Mouse (Mus musculus): ENCODE results near the gene Elk1.

Elk1 gene

GRCm38 (mm10) chrX:20950191-20950880, at the start of gene Elk1:
Gene Elk1 (minus strand): TSS chrX:20950608.
- peak; percentile 59 for DNase-seq (ENCODE audit: low spot score)

DNA sequence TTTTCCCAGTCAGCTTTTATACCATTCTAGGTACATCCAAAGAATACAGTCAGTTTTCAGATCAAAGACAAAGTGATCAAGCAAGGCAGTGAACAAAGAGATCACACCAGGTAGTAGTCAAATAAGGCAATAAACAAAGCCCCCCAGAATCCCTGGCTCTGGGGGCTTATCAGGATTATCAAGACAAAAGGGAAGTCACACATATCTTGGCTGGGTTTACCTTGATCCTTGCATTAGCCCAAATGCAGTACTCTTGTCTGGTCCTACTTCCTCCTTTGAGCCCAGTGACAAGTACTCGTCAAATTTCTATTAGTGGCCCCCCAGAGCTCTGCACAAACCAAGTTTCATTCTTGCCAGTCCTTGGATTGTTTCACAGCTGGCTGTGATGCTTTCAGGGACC, 30.5 kb upstream of the Elk1 start:
- DNase-seq (ENCODE audit: low spot score), result no peak

DNA sequence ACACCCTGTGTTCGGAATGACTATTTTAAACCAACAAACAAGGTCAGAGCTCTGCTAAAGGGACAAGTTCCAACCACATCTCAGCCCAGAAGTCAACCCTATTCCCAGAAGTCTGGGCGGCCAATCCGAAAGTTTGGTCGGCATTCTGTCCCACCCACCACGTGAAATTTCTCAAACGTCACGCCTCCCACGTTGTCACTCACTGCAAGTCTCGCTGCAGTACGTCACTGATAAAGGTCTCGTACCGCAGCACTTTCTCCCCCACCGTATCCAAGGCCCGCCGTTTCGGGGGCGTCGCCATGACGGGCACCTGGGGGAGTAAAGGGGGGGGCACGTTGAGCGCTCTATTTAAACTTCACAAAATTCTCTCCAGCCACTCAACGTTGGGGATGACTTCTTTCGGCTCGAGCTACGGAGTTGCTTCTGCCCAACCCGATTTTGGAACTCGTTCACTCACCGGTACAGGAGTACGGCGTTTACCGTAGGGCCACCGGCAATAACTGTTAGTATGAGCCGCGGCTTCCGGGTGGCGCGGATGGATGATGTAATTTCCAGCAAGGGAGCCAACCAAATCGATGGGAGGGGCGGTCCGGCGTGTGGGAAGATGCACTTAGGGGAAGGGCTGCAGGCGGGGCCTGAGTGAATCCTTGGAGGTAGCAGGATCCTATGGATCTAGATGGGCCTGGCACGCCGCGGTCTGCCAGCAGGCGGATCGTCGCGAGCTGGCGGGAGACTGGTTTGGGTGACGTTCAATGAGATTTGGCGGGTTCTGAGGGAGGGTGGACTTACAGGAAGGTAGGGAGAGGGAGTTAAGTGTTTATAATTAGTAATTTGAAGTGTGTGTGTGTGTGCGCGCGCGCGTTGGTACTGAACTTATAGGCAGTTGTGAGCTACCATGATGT, 11.3 kb upstream of the Elk1 start, which contains the start of gene Uxt:
Gene Uxt (minus strand): TSS at position 541 of the 902 bp plus-strand sequence.
- DNase-seq (ENCODE audit: low spot score), result peak; percentile 77

GRCm38 (mm10) chrX:20946055-20946454, 4.4 kb downstream of the Elk1 start:
- DNase-seq (ENCODE audit: low spot score), result peak; percentile 15

GRCm38 (mm10) chrX:20931963-20932362, 18.4 kb downstream of the Elk1 start:
- no peak for DNase-seq (ENCODE audit: low spot score)

- DNase-seq (ENCODE audit: low spot score), result no peak
Observed at GRCm38 (mm10) chrX:20931364-20931763, 19.0 kb downstream of the Elk1 start, which contains the start of gene Cfp. Gene Cfp (minus strand): TSS chrX:20931555.

DNA sequence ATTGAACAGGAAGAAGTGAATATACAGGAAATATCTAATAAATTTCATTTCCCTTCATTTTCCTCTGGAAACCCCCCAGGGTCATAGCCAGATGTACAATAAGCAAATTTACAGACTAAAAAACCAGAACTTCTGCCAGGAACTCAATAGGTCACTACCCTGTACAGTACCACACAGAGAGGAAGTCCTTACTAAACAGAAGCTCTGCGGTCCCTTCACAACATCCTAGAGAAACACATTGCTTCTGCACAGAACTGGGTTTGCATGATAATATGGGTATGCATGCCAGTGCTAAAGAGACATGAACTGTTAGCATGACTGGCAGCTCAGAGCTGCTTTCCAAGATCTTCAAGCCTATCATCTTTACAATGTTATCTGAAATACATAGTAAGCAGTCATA, 20.5 kb downstream of the Elk1 start:
- no peak for DNase-seq (ENCODE audit: low spot score)

DNA sequence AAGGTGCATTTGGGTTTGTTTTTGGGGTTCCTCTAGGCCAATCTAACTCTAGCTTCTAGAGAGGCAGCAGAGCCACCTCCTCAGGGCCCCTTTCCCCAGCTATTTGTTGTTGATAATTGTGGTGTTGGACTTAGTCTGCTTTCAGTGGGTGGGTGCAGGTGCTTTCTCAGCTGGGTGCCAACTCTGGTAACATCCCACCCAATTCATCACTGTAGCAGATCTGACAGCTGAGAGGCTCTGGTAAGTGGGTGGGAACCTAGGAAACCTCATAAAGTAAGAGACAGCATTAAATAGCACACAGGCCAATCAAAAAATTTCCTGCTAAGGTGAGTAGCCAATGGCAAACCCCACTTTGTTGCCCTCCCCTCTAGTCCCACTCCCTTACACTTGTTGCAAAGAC, 25.4 kb downstream of the Elk1 start:
- no peak for DNase-seq (ENCODE audit: low spot score)

DNA sequence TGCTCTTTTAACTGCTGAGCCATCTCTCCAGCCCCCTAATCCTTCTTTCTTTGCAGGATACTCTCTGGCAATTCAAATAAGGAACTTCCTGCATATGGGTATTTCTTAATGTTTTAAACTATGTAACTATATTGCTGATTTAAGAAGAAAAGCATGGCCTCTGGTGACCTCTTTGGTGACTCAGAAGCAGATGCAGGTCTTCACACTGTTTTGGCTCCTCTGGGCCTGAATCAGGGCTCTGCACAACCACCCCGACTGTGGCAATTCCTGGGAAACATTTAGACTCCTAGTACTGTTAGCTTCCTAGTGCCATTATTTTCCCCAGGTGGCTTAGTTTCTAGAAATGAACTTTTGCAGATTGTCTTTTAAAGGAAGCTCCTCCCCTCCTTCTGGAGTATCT, 26.9 kb downstream of the Elk1 start:
- DNase-seq (ENCODE audit: low spot score), result no peak

DNA sequence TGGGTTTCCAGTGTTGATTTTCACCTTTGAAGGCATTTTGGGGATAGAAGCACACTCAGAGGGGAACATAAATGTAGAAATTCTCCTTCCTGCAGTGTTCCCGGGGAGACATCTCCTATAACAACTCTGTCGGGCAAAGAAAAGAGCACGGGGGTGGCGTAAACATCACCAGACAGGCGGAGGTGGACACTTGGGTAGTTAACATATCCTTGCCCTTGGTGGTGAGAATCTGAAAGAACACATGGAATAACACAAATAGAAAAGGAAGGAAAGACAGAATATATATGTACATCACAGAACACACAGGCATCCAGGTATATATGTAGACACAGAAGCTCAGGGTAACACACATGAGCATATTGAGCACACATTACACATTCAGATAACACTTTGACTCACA, 29.0 kb downstream of the Elk1 start:
- no peak for DNase-seq (ENCODE audit: low spot score)

DNA sequence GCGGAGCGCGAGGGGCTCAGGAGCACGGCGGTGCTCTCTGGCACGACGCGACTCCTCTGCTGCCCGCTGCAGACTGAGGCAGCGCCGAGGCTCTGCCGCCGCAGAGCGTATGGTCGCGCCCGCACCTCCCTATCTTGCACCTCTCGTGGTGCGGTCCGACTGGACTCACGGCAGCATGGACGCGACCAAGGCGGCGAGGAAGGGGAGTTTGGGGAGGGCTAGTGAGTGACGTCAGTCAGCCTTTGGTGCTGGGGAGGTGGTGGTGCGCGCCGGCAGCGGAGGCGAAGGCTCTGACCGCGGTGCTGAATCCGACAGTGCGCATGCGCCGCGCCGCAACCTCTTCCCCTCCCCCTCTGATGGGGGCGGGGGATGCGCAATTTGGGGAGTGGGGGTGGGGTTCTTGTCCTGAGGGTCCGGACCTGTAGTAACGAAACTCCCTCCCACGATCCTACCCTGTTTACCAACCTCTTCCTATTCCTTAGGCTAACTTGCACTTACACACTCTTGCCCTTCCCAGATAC, 29.5 kb downstream of the Elk1 start, which contains the start of gene Syn1:
Gene Syn1 (minus strand): TSS at position 161 of the 521 bp plus-strand sequence.
- DNase-seq (ENCODE audit: low spot score), result peak; percentile 33

DNA sequence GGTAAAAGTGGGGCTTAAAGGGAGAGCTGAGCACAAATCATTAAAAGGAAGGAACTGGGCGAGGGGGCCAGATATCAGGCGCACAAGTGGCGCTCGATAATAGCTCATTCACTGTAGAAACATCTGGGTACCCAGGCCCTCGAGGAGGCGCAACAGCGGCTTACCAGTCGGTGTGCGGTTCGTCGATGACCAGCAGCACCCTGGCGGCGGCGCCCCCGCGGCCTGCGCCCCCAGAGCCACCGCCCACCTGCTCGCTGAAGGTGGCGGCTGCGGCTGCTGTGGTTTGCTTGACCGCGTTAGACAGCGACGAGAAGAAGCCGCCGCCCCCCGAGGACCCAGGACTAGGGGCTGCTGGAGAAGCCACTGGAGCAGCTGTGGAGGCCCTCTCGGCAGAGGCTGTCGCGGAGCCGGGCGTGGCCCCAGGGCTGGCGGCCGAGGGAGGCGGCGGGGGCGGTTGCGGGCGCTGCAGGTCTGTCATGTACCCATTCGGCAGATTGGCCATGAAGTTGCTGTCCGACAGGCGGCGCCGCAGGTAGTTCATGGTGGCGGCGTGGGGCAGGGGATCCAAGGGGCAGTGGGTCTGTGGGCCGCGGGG, 30.1 kb downstream of the Elk1 start:
- DNase-seq (ENCODE audit: low spot score), result no peak

DNA sequence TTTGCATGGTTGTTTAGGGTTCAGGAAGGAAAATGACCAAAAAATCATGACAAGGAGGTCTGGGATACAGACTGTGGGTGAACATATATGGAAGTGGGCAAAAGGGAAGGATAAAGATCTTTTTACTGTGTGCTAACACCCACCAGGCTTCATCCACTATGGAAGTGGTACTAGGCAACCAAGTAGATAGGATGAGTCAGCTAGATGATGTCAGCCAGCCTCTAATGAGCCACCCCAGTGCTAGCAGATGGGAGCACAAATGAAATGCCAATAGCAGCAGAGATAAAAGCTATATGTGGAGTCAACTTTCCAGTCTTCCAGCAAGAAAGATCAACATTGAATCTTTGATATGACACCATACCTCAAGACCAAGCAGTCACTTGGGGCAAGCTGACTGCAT, 35.3 kb downstream of the Elk1 start:
- no peak for DNase-seq (ENCODE audit: low spot score)

GRCm38 (mm10) chrX:20913726-20914125, 36.7 kb downstream of the Elk1 start:
- DNase-seq (ENCODE audit: low spot score), result no peak

- DNase-seq (ENCODE audit: low spot score), result no peak
Observed at GRCm38 (mm10) chrX:20910074-20910473, 40.3 kb downstream of the Elk1 start.
